Mouse (Mus musculus) gastrocnemius, postnatal 25 days (tissue): Measurements from ENCODE around the gene Gpn1. TPM values are rescaled to one million over a fixed set of nuclear protein-coding genes. Genes with fewer than 3 reads are reported as not detected.
A peak's percentile ranks its signal among the peaks of the same experiment; 100 is the strongest.
"Not testable (repeated sequence)": the region's sequence is repeated elsewhere in the genome, so short reads cannot be mapped to it uniquely, and the experiment has no call there.

ENCODE experiments used
- DNase-seq: peaks from one replicate; pipeline ENCODE4 v3.0.0; 2022
- long read RNA-seq, 2 experiments: library from polyadenylated mRNA; stranded (forward); transcript quantifications; one replicate each; pipeline ENCODE4 v2.0.0; 2021
- total RNA-seq, 2 experiments: library from RNA; stranded (reverse); gene quantifications; 1 replicate in 1 of 2; 2 replicates in 1 of 2; pipeline ENCODE4 v1.2.3; 2021

Gene Gpn1
- 10 to 100 TPM; 15.7 to 15.8 TPM for total RNA-seq
- long read RNA-seq, experiment 1, transcript Gpn1-201 (14 exons, 3,144 nt), result major isoform, 56 of 60 reads
- long read RNA-seq, experiment 1, partial matches to known transcripts, result 3 of 60 reads
- long read RNA-seq, experiment 1, other reads (novel, unspliced or antisense), result 1 of 60 reads
- long read RNA-seq, experiment 2, transcript Gpn1-201 (14 exons, 3,144 nt), result major isoform, 67 of 71 reads
- long read RNA-seq, experiment 2, partial matches to known transcripts, result 2 of 71 reads
- long read RNA-seq, experiment 2, other reads (novel, unspliced or antisense), result 2 of 71 reads

DNA sequence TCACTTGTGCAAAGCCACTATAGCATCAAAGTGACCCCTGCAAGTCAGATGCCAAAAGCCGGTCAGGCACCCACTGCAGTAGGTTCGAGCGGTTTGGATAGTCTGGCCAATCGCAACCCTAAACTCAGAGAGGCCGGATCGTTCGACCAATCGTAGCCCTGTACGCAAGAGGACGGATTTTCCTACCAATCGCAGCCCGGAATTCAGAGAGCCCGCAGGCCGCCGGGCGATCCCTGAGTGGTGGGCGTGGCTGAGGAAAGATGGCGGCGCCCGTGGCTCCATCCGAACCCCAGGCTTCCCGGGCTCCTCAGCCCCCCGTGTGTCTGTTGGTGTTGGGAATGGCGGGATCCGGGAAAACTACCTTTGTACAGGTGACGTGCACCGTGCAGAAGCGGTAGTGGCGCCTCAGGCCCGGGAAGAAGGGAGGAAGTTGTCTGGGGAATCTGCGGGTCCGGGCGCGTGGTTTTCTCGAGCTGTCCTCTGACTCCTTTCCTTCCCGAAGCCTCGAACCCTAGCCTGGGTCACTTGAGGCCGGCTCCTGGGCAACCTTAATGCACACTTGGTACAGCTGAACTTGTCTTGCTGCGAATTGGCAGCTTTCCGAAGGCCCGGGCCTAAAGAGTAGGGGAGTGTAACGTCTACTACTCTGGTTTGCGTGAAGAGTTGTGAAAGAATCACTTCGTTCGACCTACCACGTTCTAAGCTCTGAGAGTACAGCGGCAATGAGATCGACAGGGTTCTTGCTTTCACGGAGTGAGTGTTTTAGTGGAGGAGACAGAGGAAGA, at the start of gene Gpn1:
TSS of gene Gpn1 (plus strand) at position 229 of the 785 bp plus-strand sequence.
- DNase-seq, result peak; percentile 90

DNA sequence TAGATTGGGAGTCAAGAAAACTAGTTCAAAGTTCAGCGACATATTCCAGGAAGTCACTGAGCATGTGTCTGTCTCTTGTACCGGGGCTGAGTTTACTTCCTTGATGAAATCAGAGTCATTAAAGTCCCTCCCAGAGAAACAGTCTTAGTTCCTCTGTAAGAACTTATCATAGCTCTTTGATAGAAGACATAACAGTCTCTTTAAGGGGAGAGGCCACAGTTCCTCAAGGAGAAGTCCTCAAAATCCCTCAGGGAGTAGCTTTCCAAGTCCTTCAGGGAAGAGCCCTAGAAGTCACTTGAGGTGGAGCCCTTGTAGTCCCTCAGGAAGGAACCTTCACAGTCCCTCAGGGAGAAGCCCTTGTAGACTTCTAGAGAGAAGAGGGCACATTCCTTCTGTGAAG, 43.2 kb upstream of the Gpn1 start:
- no peak for DNase-seq

GRCm38 (mm10) chr5:31451878-31452561, 42.5 kb upstream of the Gpn1 start, which contains the start of gene Zfp512:
Zfp512 (plus strand) TSS chr5:31452431.
- DNase-seq, result peak; percentile 94

DNA sequence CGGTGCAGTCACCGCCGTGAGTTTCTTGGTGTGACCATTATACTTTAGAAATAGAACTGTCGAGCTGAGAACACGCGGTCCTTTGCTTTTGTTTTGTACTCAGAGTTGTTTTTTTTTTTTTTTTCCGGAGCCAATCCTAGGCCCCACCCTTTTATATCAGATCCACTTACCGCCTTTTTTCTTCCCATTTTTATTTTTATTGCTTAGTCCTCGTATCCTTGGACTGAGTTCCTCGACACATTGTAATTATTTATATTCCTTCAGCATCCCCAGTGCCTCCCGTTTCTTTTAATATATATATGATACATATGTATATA, 42.0 kb upstream of the Gpn1 start:
- DNase-seq, result no peak

- DNase-seq, result no peak
Measured at GRCm38 (mm10) chr5:31452886-31453410, 41.6 kb upstream of the Gpn1 start.

DNA sequence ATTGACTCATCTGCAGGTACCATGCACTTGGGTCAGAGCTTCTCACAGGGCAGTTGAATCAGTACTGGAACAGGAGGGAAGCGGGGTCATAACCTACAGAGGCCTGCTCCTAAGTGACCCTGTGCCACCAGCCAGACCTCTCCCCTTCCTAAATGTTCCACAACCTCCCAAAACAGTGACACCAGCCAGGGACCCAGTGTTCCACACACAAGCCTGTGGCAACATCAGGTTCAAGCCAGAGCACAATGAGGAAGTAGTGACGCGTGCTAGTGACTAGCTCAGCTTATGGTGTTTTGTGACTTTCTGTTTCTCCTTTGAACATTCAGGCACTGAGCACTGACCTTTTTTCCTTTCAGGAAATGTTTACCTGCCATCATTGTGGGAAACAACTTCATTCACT, 26.7 kb upstream of the Gpn1 start:
- no peak for DNase-seq

- DNase-seq, result no peak
Measured at GRCm38 (mm10) chr5:31469711-31470110, 24.8 kb upstream of the Gpn1 start.

GRCm38 (mm10) chr5:31470334-31470733, 24.2 kb upstream of the Gpn1 start:
- no peak for DNase-seq

DNA sequence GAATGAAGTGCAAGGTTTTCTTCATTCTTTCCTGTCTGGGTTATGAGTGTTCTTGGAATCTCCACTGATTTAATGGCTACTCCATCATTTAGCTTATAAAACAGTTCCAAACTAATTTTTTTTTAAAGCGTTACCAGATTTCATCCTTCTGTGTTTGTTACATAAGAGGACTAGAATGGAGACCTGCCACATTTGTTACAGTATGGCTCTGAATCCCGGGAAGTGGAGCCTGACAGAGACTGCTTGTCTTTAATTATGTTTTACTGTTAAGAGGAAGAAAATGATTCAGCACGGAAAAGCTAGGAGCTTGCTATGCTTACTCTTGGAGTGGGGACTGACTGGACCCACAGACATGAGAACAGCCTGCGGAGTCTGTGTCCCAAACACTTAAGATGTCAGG, 14.0 kb upstream of the Gpn1 start:
- no peak for DNase-seq

GRCm38 (mm10) chr5:31485440-31485839, 9.1 kb upstream of the Gpn1 start, which contains the start of gene 4930548H24Rik:
4930548H24Rik (plus strand) TSS chr5:31485740.
- DNase-seq, result no peak

DNA sequence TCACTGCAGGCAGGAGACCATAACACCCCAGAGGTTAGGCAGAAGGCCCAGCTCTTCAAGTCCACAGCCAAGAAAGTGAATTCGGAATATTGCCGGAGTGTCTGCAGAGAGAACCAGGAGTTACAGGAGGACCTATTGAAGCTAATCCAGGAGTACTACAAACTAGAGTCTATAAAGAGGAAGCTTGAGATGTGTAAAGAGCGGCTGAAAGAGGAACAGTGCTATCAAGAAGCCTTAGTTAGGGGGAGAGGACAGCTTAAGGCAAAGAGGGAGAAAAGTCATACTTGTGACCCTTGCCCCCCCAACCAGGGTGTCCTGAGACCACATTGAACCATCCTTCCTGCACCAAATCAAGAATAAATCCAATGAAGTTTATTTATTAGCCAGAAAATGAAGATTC, 6.7 kb upstream of the Gpn1 start:
- no peak for DNase-seq

GRCm38 (mm10) chr5:31489116-31489769, 5.3 kb upstream of the Gpn1 start:
- DNase-seq, result no peak

DNA sequence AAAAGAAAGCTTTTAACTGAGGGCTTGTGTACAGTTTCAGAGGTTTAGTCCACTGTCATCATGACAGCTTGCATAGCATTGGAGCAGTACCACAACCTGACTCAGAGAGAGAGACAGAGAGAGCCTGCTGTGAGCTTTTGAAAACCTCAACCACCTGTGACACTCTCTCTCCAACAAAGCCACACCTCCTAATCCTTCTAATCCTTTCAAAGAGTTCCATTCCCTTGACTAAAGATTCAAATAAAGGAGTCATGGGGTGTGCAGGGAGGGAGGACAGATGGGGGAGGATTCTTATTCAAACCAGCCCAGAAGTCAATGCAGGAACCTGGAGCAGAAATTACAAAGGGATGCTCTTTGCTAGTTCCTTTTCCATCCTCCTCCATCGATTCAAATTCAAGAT, 2.5 kb upstream of the Gpn1 start:
- no peak for DNase-seq

- no peak for DNase-seq
Measured at GRCm38 (mm10) chr5:31504843-31505242, 10.3 kb downstream of the Gpn1 start.

- no peak for DNase-seq
Measured at GRCm38 (mm10) chr5:31512481-31512880, 17.9 kb downstream of the Gpn1 start.

DNA sequence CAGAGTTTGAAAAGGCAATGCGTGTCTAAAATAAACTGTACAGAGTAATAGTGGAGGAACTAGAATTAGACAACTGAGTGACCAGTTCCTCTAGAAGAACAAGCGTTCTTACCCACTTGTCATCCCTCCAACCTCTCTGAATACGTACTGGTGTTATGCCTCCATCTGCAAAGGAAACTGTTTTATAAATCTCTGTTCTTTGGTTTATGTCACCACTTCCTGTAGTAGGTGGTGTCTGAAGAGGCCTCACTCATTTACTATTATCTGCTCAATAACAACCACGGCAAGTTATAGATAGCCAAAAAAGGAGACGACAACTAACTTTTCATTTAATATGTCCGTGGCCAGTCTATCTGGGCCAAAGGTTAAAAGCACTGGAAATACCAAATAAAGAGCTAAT, 26.0 kb downstream of the Gpn1 start:
- DNase-seq, result no peak

GRCm38 (mm10) chr5:31526354-31527116, 32.0 kb downstream of the Gpn1 start, which contains the start of gene Slc4a1ap:
Slc4a1ap (plus strand) TSS chr5:31526995.
- peak; percentile 67 for DNase-seq

- no peak for DNase-seq
Measured at GRCm38 (mm10) chr5:31527117-31527680, 32.7 kb downstream of the Gpn1 start.

DNA sequence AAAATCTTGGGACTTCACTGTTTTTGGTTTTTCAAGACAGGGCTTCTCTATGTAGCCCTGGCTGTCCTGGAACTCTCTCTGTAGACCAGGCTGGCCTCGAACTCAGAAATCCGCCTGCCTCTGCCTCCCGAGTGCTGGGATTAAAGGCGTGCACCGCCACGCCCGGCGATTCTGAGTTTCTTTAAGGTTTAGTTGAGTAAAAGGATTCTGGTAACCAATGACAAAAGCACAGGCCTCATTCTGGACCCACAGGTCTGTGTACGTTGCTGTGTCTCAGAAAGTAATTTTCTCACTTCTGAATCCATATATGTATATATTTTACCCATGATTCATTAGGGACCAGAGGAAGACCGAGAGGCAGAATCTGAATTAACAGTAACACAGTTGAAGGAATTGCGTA, 33.2 kb downstream of the Gpn1 start, which contains the start of gene Supt7l:
TSS of gene Supt7l (minus strand) at position 101 of the 400 bp plus-strand sequence.
- not testable (repeated sequence) for DNase-seq

GRCm38 (mm10) chr5:31528560-31528959, 34.0 kb downstream of the Gpn1 start:
- no peak for DNase-seq

DNA sequence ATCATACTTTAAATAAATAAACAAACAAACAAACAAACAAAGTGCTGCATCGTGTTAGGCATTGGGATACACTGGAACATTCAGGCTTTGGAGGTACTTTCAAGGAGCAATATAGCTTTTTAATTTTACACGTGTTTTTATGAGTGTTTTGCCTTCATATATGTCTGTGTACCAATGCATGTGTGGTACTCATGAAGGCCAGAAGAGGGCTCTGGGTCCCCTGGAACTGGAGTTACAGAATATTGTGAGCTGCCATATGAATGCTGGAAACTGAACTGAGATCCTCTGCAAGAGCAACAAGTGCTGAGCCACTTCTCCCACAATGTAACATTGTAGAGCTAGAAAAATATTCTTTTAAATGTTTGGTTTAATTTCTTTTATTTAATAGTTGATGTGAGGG, 40.7 kb downstream of the Gpn1 start:
- DNase-seq, result no peak
